Mouse (Mus musculus): ENCODE measurements around the gene Paqr9.
A peak's percentile ranks its signal among the peaks of the same experiment; 100 is the strongest.

The Paqr9 gene

DNA sequence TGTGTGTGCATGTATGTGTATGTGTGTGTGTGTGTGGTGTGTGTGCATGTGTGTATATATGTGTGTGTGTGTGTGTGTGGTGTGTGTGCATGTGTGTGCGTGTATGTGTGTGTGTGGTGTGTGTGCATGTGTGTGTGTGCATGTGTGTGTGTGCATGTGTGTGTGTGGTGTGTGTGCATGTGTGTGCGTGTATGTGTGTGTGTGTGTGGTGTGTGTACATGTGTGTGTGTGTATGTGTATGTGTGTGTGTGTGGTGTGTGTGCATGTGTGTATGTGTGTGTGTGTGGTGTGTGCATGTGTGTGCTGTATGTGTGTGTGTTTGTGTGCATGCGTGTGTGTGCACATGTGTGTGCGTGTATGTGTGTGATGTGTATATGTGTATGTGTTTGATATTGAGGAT is 14.9 kb upstream of the Paqr9 start:
- DNase-seq (ENCODE audit: low spot score in 2 of 2), result no peak

DNA sequence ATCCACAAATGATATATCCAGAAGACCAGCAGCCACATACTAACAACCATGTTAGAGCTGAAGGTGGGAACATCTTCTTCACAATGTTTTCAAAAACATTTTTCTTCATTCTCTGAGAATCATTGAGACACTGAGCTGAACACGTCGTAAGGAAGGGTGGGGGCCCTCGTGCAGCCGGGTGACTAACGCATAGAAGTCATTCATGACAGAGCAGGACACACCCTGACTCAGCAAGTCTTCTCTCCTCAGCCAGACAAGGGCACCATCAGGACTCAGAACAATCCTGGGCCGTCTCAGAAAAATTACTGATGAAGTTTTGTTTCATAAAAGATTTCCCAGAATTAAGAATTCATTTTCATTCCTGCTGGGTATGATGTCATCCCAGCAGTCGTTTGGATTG is 12.8 kb upstream of the Paqr9 start:
- no peak for DNase-seq (ENCODE audit: low spot score in 2 of 2)

DNA sequence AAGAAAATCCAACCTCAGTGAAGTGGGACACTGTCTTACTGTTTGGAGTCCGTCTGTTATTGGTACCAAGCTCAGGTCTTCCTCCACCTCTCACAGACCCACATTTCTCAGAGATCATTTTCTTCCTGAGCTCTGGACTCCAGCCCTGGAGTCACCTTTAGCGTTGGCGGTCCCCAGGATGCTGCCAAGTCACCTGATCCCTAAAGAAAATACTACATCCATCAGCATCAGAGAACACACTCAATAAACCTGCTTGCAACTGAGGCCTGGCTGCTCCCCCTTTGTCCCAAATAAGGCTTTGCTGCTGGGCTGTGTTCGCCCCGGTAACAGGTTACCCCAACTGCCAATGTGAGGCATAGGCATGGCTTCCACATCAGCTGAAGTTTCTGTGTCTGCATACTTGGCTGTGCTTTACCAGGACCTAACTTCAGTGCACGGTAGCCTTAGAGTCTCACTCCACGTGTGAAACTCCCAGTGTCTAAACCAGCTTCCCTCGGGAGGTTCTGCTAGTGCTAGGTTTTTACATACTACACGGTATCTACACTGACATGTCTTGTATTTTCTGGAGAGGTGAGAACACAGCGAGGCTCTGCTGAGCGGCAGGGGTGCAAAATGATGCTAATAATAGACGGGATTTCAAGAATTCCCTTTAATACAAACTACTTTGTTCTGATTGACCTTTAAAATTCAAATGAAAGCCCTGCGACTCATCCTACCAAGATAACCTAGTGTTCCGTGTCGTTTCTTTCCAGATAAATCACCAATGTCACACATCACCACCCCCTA is 9.6 kb upstream of the Paqr9 start:
- no peak for DNase-seq (ENCODE audit: low spot score in 2 of 2)

DNA sequence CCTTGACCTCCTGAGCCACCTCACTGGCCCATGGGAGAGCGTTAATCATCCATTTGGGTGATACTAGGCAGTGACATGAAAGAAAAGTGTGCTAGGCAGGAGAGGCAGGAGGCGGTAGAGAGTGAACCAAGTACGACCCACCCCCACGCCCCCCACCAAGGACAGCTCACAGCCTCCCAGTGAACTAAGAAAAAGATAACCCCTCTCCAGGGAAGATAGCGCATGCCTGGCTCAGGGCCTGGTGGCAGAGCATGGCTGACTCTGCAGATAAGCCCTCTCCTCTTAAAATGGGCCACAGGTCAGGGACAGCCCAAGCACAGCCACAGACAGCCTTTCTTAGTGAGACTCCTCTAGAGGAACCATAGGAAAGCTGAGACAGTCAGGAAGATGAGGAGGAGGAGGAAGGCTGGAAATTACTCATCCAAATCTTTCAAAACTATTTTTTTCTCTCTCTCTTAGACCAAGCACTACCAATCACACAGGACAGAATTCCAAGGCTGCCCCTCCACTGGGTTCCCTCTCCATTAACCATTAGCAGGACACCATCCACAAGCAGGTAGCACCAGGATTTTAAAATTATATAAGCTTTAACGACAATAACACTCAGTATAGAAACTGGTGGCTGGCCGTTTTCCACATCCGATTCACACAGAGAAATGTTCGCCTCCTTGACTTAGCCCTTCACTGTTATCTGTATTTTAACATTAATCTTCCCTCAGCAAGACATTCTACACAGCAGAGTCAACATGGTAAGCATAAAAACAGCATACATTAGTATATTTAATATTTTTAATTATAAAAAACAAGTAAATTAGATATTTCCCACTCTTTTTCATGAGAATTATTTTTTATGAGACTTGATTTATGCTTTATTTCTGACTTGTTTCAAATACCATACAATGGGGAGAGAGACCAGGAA is 8.3 kb upstream of the Paqr9 start:
- no peak for DNase-seq (ENCODE audit: low spot score in 2 of 2)

DNA sequence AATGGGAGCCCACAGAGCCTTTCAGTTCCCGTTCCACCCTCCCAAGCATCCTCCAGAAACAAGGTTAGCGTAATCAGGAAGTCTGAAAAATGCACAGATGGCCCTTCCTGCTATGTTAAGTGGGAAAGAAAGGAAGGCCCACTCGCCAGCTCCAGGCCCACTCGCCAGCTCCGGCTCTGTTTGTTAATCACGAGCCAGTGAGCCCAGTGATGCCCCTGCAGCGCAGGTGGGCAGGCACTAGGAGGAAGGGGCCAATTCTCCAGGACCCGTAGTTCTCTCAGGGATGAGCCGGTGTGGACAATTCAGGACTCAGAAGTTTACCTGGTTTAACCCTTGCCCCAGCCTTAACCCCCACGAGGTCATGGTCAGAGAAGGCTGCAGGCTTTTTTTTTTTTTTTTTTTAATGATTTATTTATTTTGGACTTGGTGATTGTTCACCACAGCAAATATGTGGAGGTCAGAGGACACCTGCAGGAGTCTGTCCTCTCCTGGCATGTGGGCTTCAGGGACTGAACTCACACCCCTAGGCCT is 7.2 kb upstream of the Paqr9 start:
- DNase-seq (ENCODE audit: low spot score in 2 of 2), result no peak

DNA sequence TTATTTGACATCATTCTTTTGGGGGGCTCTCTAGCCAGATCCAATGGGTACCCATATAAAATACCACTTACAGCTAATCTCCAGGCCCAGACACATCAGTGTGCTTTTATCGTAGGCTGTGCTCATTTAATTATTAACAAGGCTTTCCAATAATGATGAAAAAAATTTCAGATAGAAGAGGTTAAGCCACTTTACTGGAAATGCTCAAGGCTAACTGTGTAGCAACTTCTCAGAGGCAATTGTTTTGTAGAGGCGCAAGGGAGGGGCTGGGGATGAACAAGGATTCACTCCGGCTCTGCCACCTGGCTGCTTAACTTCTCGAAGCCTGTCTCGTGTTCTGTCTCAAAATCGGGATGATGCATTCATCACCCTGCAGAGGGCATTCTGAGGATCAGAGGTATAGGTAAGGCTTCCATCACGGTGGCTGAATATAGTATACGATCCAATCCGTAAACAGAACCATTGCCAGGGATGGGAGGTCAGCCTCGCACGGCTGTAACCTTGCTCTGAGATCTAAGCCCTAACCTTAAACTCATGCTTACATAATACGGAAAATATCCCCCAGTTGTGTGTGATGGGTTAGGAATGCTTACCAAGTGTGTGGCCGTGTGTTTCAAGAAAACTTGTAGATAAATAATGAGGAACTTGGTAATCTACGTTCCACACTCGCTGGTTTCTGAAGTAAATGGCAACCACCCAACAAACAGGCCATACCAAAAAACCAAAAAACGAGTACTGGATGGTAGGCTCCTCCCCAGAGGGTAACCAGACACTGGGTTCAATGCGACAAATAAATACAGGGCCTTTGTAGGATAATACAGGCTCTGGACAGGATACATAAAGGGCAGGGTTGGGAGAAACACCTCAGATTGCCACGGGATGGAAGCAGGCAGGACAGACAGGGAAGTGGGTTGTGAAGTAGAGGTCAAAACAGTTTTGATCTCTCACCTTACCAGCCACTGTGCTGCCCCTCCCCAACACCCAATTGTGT is 4.9 kb upstream of the Paqr9 start:
- no peak for DNase-seq (ENCODE audit: low spot score in 2 of 2)

DNA sequence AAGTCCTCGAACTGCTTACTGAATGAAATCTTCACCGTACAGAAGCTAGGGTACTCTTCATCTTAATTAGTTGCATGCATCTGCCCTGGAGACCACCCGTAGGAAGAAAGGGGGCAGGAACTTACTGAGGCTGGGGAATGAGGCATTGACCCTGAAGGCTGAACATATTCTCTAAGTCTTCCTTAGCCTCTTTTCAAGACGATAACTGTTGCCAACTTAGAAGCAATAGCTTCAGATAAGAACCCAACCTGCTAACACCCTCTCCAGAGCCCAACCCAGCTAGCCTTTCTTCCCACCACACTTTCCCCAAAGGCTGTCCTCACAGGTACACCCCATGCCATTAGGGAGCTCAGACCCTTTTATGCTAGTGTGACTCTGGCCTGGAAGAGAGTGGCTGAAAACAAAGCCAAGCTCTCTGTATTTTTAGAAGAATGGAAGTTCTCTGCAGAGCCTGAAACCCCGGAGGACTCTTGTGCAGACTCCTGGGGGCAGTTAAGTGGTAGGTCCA is 4.2 kb upstream of the Paqr9 start:
- no peak for DNase-seq (ENCODE audit: low spot score in 2 of 2)

DNA sequence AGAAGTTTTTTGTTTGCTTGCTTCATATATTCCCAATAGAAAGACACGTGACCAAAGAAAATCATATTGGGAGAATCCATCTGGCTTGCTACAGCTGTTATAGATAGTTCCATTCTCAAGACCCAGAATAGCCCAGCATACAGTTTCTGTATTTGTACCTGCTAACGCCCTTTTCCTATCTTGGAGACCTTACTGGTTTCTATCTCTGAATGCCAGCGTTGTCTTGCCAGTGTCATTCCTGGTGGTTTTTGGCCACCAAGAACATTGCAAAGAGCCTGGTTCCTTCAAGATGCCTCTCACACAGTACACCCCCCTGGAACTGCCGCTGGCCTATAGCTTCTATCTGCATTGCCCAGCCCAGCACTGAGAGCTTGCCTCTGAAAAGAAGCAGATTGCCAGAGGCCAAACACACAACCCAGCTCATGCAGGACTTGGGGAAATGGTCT is 3.4 kb upstream of the Paqr9 start:
- DNase-seq (ENCODE audit: low spot score in 2 of 2), result no peak

DNA sequence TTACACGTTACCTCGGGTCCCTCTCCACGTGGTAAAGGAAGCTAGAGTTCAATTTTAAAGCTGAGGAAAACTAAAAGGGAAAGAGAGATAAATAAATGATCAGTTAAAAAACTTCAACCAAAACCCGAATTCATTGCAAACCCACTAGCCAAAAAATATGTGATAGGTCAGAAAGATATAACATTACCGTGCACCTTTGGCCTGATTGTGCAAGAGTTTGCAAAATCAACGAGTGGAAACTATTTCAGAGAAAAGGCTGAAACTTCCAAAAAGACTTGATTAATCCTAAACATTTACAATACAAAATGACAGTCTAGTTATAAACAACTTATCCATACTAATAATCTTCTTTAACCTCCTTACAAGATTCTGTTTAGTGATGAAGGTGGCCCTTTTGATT is 1.7 kb upstream of the Paqr9 start:
- DNase-seq (ENCODE audit: low spot score in 2 of 2), result no peak

DNA sequence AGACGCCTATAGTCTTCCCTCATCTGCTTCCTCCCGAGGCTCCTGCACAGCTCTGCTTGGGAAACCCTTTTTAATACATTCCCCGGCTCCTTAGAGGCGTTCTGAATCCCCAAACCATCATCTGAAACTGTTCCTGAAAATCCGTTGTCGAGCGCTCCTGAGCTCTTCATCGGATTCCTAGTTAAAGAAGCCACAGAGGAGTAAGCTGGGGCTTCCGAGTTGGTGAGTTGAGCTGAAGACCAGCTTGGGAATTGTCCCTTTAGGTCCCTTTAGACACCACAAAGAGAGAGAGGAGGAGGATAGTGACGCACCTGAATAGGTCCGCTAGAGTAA is 765 bp upstream of the Paqr9 start:
- no peak for DNase-seq (ENCODE audit: low spot score in 2 of 2)

DNA sequence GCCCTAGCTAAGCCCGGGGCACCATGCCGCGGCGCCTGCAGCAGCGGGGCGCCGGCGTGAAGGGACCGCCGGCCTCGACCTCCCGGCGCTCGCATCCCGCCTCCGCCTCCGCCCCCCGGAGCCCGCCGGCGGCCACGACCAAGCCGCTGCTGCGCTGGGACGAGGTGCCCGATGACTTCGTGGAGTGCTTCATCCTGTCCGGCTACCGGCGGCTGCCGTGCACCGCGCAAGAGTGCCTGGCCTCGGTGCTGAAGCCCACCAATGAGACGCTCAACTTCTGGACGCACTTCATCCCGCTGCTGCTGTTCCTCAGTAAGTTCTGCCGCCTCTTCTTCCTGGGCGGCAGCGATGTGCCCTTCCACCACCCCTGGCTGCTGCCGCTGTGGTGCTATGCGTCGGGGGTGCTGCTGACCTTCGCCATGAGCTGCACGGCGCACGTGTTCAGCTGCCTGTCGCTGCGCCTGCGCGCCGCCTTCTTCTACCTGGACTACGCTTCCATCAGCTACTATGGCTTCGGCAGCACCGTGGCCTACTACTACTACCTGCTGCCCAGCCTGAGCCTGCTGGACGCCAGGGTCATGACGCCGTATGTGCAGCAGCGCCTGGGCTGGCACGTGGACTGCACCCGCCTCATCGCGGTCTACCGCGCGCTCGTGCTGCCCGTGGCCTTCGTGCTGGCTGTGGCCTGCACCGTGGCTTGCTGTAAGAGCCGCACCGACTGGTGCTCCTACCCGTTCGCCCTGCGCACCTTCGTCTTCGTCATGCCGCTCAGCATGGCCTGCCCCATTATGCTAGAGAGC is 679 bp downstream of the Paqr9 start:
- DNase-seq (ENCODE audit: low spot score in 2 of 2), result peak in 1 of 2 experiments; percentile 3

DNA sequence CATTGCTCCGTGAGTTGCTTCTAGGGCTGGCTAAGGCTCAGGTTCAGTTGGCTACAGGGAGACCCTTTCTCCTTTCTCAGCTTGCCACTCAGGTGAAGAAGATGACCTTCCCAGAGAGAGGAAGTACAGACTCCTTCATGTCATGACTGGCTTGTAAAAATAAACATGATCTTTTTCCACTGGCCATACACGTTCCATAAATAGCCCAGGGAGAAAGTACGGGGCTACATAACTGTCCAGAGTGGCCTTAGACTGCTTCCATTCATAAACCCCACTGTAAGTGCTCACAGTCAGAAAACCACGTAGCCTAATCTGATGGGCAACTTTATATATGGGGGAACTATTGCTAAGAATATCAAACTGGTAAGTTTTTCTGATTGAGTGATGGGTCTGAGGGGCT is 4.6 kb downstream of the Paqr9 start:
- no peak for DNase-seq (ENCODE audit: low spot score in 2 of 2)

DNA sequence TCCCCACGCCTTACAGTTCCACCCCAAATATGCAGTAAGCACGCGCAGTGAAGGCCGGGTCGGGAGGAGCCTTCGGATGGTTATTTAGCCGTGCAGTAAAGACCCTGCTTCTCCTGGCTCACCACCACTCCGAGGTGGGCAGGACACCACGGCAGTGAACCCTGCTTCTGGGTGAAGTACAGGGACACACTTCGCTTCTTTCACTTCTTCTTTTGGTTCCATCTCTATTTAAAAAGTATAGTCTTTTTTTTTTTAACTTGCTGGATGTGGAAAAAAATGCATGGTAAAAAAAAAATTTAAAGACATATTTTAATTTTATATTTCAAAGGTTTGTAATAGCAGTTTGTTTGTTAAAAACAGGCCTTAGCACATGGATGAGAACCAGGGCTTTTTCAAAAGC is 6.9 kb downstream of the Paqr9 start:
- DNase-seq (ENCODE audit: low spot score in 2 of 2), result no peak

DNA sequence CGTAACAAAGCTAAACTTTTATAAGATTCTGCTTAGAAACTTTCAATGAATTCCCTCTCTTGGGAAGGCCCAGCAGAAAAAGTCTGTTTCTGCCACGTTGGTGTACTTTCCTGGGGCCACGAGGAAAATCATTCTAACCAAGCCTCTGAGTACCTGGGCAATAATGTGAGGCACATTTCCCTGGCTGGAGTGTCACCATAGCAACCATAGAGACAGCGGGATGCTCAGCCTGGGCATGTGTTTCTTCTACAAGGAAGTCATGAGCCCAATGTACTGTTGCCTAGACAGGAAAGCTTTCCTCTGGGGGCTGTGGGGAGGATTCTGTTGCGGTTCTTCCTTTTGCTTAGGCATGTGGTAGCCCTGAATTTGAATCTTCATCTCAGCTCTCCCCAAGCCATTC is 7.5 kb downstream of the Paqr9 start:
- no peak for DNase-seq (ENCODE audit: low spot score in 2 of 2)

DNA sequence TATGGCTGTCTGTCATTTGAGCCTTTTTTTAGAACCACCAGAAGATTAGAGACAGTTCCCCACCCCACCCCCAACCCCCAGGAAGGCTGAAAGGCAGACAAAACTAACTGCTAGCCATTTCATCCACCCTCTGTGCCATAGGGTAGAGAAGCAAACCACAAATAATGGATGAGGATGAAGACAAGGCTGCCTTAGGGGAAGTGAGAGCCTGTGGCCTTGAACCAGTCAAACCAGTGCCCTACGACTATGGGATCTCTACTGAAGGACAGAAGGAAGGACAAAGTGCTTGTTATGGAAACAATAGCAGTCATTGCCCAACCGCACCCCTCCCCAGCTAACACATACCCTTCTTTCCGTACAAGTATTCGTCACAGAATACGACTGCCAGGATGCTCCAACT is 9.8 kb downstream of the Paqr9 start:
- no peak for DNase-seq (ENCODE audit: low spot score in 2 of 2)

DNA sequence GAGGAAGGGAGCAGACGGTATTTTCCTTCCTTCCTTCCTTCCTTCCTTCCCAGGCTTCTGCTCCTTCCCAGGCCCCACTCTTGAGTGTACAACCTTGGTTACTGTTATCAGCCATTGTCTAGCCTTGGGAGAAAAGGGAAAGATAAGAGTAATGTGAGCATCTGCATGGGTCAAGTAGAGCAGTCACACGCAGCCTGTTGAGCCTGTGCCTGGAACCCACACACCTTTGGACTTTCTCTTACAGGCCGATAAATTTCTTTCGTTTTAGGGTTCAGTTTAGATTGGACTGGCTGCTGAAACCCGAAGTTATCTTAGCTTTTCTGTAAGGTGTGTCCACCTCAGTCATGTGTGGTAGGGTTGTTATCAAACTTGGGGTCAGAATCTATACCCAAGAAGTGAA is 10.5 kb downstream of the Paqr9 start:
- DNase-seq (ENCODE audit: low spot score in 2 of 2), result no peak

DNA sequence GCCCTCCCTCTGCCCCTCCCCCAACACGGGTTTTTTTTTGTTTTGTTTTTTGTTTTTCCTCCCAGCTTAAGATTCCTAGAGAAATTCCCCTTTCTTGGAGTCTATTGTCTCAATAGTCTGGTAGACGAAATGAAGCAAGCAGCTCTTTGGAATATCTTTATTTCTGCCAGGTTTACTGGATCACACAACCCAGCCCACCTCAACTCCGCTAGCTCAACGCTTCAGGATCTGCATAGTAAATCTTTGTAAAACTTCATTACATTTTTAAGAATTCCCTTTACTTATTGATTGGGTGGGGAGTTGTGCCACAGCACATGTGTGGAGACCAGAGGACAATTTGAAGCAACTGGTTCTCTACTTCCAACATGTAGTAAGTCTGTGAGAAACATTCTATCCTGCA is 11.1 kb downstream of the Paqr9 start:
- no peak for DNase-seq (ENCODE audit: low spot score in 2 of 2)

DNA sequence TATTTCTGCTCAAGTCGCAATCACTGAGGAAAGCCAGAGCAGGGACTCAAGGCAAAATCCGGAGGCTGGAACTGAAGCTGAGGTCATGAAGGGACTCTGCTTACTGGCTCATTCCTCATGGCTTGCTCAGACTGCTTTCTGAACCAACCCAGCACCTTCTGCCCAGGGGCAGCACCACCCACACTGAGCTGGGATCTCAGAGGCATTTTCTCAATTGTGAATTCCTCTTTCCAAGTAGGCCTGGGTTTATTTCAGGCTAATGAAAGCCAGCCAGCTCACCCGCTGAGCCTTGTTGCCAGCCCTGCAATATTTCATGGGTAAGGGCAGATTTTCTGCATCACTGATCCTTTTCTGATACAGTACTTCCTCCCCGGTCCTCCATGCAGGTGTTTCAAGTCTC is 12.0 kb downstream of the Paqr9 start:
- no peak for DNase-seq (ENCODE audit: low spot score in 2 of 2)

DNA sequence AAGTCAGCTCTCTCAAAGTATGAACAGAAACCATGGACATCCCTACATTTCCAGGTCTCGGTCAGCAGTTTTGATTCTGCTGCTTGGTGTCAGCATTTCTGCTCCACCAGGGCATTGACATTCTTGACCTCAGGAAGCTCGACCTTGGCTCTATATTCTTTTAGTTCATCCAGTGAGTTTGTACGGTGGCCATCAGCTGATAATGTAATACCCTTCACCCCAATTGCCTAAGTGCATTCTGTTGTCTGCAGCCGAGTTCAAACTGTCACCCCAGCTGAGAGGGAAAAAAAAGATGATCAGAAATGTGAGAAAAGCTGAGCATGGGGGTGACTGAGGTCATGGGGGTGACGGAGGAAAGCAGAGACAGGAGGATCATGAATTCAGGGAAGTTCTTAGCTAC is 13.1 kb downstream of the Paqr9 start:
- DNase-seq (ENCODE audit: low spot score in 2 of 2), result no peak

DNA sequence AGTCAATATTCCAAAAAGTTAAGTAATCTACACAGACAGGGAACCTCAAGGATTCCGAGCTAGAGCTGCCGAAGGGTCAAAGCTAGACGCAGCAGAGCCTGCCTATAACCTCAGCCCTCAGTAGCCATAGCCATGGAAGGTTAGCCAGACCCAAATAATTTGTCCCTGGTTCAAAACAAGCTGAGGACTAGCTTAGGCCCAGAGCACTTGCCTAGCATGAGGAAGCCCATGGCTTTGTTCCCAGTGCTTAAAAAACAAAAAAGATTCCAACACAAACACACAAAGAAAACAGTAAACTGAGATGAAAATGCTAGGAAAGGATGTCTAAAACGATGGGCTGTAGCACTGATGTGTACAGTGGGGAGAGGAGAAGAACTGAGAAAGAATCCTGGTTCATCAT is 14.7 kb downstream of the Paqr9 start:
- DNase-seq (ENCODE audit: low spot score in 2 of 2), result no peak

DNA sequence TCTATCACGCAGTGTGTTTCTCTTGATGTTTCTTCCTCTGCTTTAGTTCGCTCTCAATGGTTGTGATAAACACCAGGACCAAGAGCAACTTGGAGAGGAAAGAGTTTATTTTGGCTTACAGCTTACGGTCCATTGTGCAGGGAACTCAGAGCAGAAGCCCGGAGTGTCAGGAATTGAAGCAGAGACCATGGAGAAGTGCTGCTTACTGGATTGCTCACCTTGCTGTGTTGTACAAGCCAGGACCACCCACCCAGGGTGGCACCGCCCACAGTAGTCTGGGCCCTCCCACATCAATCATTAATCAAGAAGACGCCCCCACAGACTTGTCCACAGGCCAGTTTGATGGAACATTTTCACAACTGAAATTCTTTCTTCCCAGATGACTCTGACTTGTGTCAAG is 18.0 kb downstream of the Paqr9 start:
- DNase-seq (ENCODE audit: low spot score in 2 of 2), result no peak
